Mouse (Mus musculus) embryonic facial prominence, embryonic 10.5 days (tissue): ENCODE measurements at regions not wholly inside any gene's neighbourhood (a gene's known extent, or its start where the extent isn't known, plus 50 kb on each side); places are given as distances from the start of the nearest gene placed in this dataset.
A peak's percentile ranks its signal among the peaks of the same experiment; 100 is the strongest.

Source experiments
- DNase-seq: peaks from one replicate; pipeline ENCODE4 v3.0.0-alpha.2; 2017; ENCODE audit warnings: low spot score
- H3K27ac ChIP-seq: fragments of 300-500 bp; sonication (generic); replicated peaks from 2 replicates; pipeline ENCODE4 v1.5.1; 2016; ENCODE audit warnings: mild to moderate bottlenecking
- H3K27me3 ChIP-seq: fragments of 300-500 bp; sonication (generic); replicated peaks from 2 replicates; pipeline ENCODE4 v1.6.1; 2016; ENCODE audit warnings: low read depth, mild to moderate bottlenecking; ENCODE audit not compliant: poor library complexity, severe bottlenecking
- H3K36me3 ChIP-seq: fragments of 300-500 bp; sonication (generic); replicated peaks from 2 replicates; pipeline ENCODE4 v1.6.1; 2016; ENCODE audit warnings: mild to moderate bottlenecking, moderate library complexity
- H3K4me1 ChIP-seq: fragments of 300-500 bp; sonication (generic); 2 replicates; pipeline ENCODE4 v1.6.1; 2016
- H3K4me3 ChIP-seq: fragments of 300-500 bp; sonication (generic); 2 replicates; pipeline ENCODE4 v1.5.1; 2016; ENCODE audit warnings: mild to moderate bottlenecking, moderate library complexity
- H3K9me3 ChIP-seq: fragments of 300-500 bp; sonication (generic); 2 replicates; pipeline ENCODE4 v1.6.1; 2016; ENCODE audit warnings: mild to moderate bottlenecking
- WGBS: fragments of 180-500 bp; shearing (Covaris S2); methylation state at CpG from one replicate; pipeline ENCODE4 v1.1.7; 2016; 5-methylcytosine and 5-hydroxymethylcytosine counted together

GRCm38 (mm10) chr8:78027371-78027770, 185.7 kb upstream of the Ttc29 start:
- peaks cover 16% of the 10 kb centered on the region for H3K4me1 ChIP-seq
- no peaks in the 10 kb centered on the region for H3K9me3 ChIP-seq
- WGBS = 85% methylated on average over 2 of the region's 2 CpGs
- H3K36me3 ChIP-seq = no peaks in the 10 kb centered on the region
- no peak overlapping the region for H3K27ac ChIP-seq
- no peak overlapping the region for H3K4me3 ChIP-seq
- H3K27me3 ChIP-seq = no peaks in the 10 kb centered on the region
- DNase-seq = no peak

- no peaks in the 10 kb centered on the region for H3K36me3 ChIP-seq
- no peaks in the 10 kb centered on the region for H3K9me3 ChIP-seq
- WGBS = 85% methylated on average over 1 of the region's 1 CpGs
- DNase-seq = no peak
- H3K4me3 ChIP-seq = no peak overlapping the region
- H3K27ac ChIP-seq = no peak overlapping the region
- no peaks in the 10 kb centered on the region for H3K27me3 ChIP-seq
- peaks cover 2% of the 10 kb centered on the region for H3K4me1 ChIP-seq
Observed at GRCm38 (mm10) chr8:78028928-78029327, 184.2 kb upstream of the Ttc29 start.

GRCm38 (mm10) chr8:78031811-78032210, 181.3 kb upstream of the Ttc29 start:
- no peak overlapping the region for H3K27ac ChIP-seq
- DNase-seq = no peak
- no peaks in the 10 kb centered on the region for H3K27me3 ChIP-seq
- H3K36me3 ChIP-seq = no peaks in the 10 kb centered on the region
- 79% methylated on average over 4 of the region's 4 CpGs for WGBS
- no peak overlapping the region for H3K4me3 ChIP-seq
- H3K9me3 ChIP-seq = no peaks in the 10 kb centered on the region
- H3K4me1 ChIP-seq = no peaks in the 10 kb centered on the region; the same call in 1 of the 2 replicates

GRCm38 (mm10) chr8:78034687-78035086, 178.4 kb upstream of the Ttc29 start:
- WGBS = 82% methylated on average over 4 of the region's 4 CpGs
- H3K4me1 ChIP-seq = no peaks in the 10 kb centered on the region
- H3K27ac ChIP-seq = no peak overlapping the region
- no peak for DNase-seq
- no peak overlapping the region for H3K4me3 ChIP-seq
- H3K9me3 ChIP-seq = no peaks in the 10 kb centered on the region
- H3K27me3 ChIP-seq = no peaks in the 10 kb centered on the region
- no peaks in the 10 kb centered on the region for H3K36me3 ChIP-seq

- Histone ChIP-seq H3K4me3 (no peak overlapping the region), H3K9me3 (no peaks in the 10 kb centered on the region), H3K36me3 (no peaks in the 10 kb centered on the region), H3K4me1 (no peaks in the 10 kb centered on the region), H3K27ac (no peak overlapping the region), H3K27me3 (no peaks in the 10 kb centered on the region)
- WGBS = 59% methylated on average over 1 of the region's 1 CpGs
- no peak for DNase-seq
Observed at GRCm38 (mm10) chr8:78037218-78037617, 175.9 kb upstream of the Ttc29 start.

- no peaks in the 10 kb centered on the region for H3K36me3 ChIP-seq
- no peak for DNase-seq
- no peaks in the 10 kb centered on the region for H3K4me1 ChIP-seq
- H3K9me3 ChIP-seq = no peaks in the 10 kb centered on the region
- no peak overlapping the region for H3K27ac ChIP-seq
- no peaks in the 10 kb centered on the region for H3K27me3 ChIP-seq
- H3K4me3 ChIP-seq = no peak overlapping the region
- 92% methylated on average over 3 of the region's 3 CpGs for WGBS
Observed at GRCm38 (mm10) chr8:78046691-78047090, 166.4 kb upstream of the Ttc29 start.

GRCm38 (mm10) chr8:78050768-78051167, 162.3 kb upstream of the Ttc29 start:
- no peak overlapping the region for H3K4me3 ChIP-seq
- no peak for DNase-seq
- peaks cover 9% of the 10 kb centered on the region for H3K4me1 ChIP-seq
- H3K27ac ChIP-seq = no peak overlapping the region
- no peaks in the 10 kb centered on the region for H3K36me3 ChIP-seq
- H3K9me3 ChIP-seq = no peaks in the 10 kb centered on the region
- no peaks in the 10 kb centered on the region for H3K27me3 ChIP-seq
- 81% methylated on average over 3 of the region's 3 CpGs for WGBS

- Histone ChIP-seq H3K9me3 (no peaks in the 10 kb centered on the region), H3K4me1 (peaks cover 9% of the 10 kb centered on the region), H3K27me3 (no peaks in the 10 kb centered on the region), H3K4me3 (0 out of 2 replicates have a peak overlapping the region, but pooled peaks have one; percentile 18), H3K36me3 (no peaks in the 10 kb centered on the region), H3K27ac (no peak overlapping the region)
- WGBS = 18% methylated on average over 5 of the region's 5 CpGs
- DNase-seq = peak; percentile 61
Observed at GRCm38 (mm10) chr8:78054435-78054834, 158.7 kb upstream of the Ttc29 start.

GRCm38 (mm10) chr8:78054920-78055319, 158.2 kb upstream of the Ttc29 start:
- H3K9me3 ChIP-seq = no peaks in the 10 kb centered on the region
- no peak for DNase-seq
- H3K27ac ChIP-seq = no peak overlapping the region
- H3K4me3 ChIP-seq = 0 out of 2 replicates have a peak overlapping the region, but pooled peaks have one; percentile 18
- no peaks in the 10 kb centered on the region for H3K36me3 ChIP-seq
- WGBS = 21% methylated on average over 8 of the region's 8 CpGs
- no peaks in the 10 kb centered on the region for H3K27me3 ChIP-seq
- peaks cover 9% of the 10 kb centered on the region for H3K4me1 ChIP-seq

GRCm38 (mm10) chr8:78055531-78055930, 157.6 kb upstream of the Ttc29 start:
- Histone ChIP-seq H3K4me3 (no peak overlapping the region), H3K4me1 (peaks cover 9% of the 10 kb centered on the region), H3K36me3 (no peaks in the 10 kb centered on the region), H3K27ac (no peak overlapping the region), H3K9me3 (no peaks in the 10 kb centered on the region), H3K27me3 (no peaks in the 10 kb centered on the region)
- no peak for DNase-seq
- 53% methylated on average over 3 of the region's 3 CpGs for WGBS

GRCm38 (mm10) chr8:78057357-78057756, 155.7 kb upstream of the Ttc29 start:
- Histone ChIP-seq H3K27ac (no peak overlapping the region), H3K4me1 (peaks cover 9% of the 10 kb centered on the region), H3K9me3 (no peaks in the 10 kb centered on the region), H3K4me3 (no peak overlapping the region), H3K36me3 (no peaks in the 10 kb centered on the region), H3K27me3 (no peaks in the 10 kb centered on the region)
- DNase-seq = no peak
- 86% methylated on average over 4 of the region's 4 CpGs for WGBS

GRCm38 (mm10) chr8:78061827-78062719, 151.0 kb upstream of the Ttc29 start:
- Histone ChIP-seq H3K4me1 (peaks cover 10% of the 10 kb centered on the region), H3K27me3 (peaks cover 38% of the 10 kb centered on the region), H3K36me3 (no peaks in the 10 kb centered on the region), H3K9me3 (no peaks in the 10 kb centered on the region), H3K4me3 (no peak overlapping the region), H3K27ac (no peak overlapping the region)
- DNase-seq = peak; percentile 8
- 58% methylated on average over 9 of the region's 9 CpGs for WGBS

- no peak overlapping the region for H3K27ac ChIP-seq
- WGBS = 5% methylated on average over 13 of the region's 13 CpGs
- H3K4me3 ChIP-seq = peak overlapping the region; percentile 42
- no peaks in the 10 kb centered on the region for H3K36me3 ChIP-seq
- peaks cover 53% of the 10 kb centered on the region for H3K27me3 ChIP-seq
- no peaks in the 10 kb centered on the region for H3K9me3 ChIP-seq
- peaks cover 10% of the 10 kb centered on the region for H3K4me1 ChIP-seq
- DNase-seq = peak; percentile 79
Observed at GRCm38 (mm10) chr8:78063529-78063928, 149.6 kb upstream of the Ttc29 start.
